Mouse (Mus musculus) cortical plate, adult 2 months (tissue): Measurements from ENCODE around the gene Herc3.

Experiments
- CTCF ChIP-seq: fragments of 200-500 bp; IDR thresholded peaks from 2 replicates; pipeline ENCODE4 v1.5.1; 2011; ENCODE audit warnings: mild to moderate bottlenecking, control low read depth, low read length; ENCODE audit not compliant: insufficient read depth; ENCODE audit errors: extremely low read depth
- POLR2A ChIP-seq: fragments of 200-500 bp; IDR thresholded peaks from 2 replicates; pipeline ENCODE4 v1.6.1; 2011; ENCODE audit warnings: mild to moderate bottlenecking, low read length, control low read depth; ENCODE audit not compliant: insufficient read depth; ENCODE audit errors: extremely low read depth

- TF ChIP-seq POLR2A = no peak
- TF ChIP-seq CTCF = 0 out of 2 replicates have a peak, but pooled peaks have one; percentile 6
These were observed 90.4 kb downstream of the Herc3 start for GRCm38 (mm10) chr6:58921623-58922022.
